In the genomic region with DNA sequence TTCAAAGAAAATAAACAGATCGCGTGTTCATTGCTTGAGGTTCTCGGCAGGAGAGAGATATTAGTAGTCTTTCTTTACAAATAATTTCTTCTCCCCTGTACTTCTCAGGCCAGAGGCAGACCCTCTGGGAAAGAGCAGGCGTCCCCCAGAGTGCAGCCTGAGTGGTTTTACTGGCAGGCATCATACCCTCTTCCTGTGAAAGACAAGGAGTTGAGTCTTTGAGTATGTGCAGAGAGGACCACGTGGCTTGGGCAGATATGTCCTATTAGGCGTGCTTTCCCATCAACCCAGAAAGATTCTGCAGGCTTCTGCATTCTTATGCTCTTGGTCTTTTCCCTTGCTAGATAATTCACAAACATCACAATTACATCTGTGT, we compare ENCODE assay signal across 26 mouse cellular contexts.
DNase-seq lines count a peak whose midpoint lies in the region; ATAC-seq and TF ChIP-seq lines count a peak whose summit lies in the region.
"Had no signal": no experiment of that assay in that cellular context is flagged by ENCODE, and none has a peak within 500 bp of the region (broad histone marks: within the 10 kb centered on the region; RNA-seq: fewer than 3 reads in every experiment).

No protein-coding gene starts in this region.

- H3K4me3 ChIP-seq in limb, embryonic 12.5 days (replicated peaks), result no peak overlapping the region
- no peak overlapping the region for H3K4me3 ChIP-seq in limb, embryonic 10.5 days
- no peak overlapping the region for H3K4me3 ChIP-seq in embryonic facial prominence, embryonic 15.5 days (replicated peaks)
- no peak overlapping the region for H3K4me3 ChIP-seq in limb, embryonic 14.5 days (replicated peaks; ENCODE audit: low read length)
- H3K4me3 ChIP-seq: forebrain, embryonic 10.5 days; forebrain, embryonic 13.5 days; gastrocnemius, adult 2 months; heart, embryonic 12.5 days; heart, embryonic 15.5 days; hindbrain, embryonic 10.5 days; hindbrain, embryonic 15.5 days had no signal

- peak overlapping the region; percentile 66 for H3K27ac ChIP-seq in limb, embryonic 12.5 days
- H3K27ac ChIP-seq in limb, embryonic 10.5 days, result no peak overlapping the region
- peak overlapping the region; percentile 90 for H3K27ac ChIP-seq in embryonic facial prominence, embryonic 15.5 days (replicated peaks)
- H3K27ac ChIP-seq in limb, embryonic 14.5 days (replicated peaks; ENCODE audit: low read depth, low read length), result peak overlapping the region; percentile 52
- H3K27ac ChIP-seq: forebrain, embryonic 10.5 days; forebrain, embryonic 13.5 days; gastrocnemius, adult 2 months; heart, embryonic 15.5 days; hindbrain, embryonic 10.5 days; hindbrain, embryonic 15.5 days had no signal

- no peaks in the 10 kb centered on the region for H3K27me3 ChIP-seq in limb, embryonic 12.5 days
- no peaks in the 10 kb centered on the region for H3K27me3 ChIP-seq in limb, embryonic 10.5 days (ENCODE audit: low read depth, poor library complexity, severe bottlenecking)
- H3K27me3 ChIP-seq in embryonic facial prominence, embryonic 15.5 days, result no peaks in the 10 kb centered on the region
- H3K27me3 ChIP-seq in limb, embryonic 14.5 days (ENCODE audit: control insufficient read depth, insufficient read depth, low read length), result no peaks in the 10 kb centered on the region
- H3K27me3 ChIP-seq: forebrain, embryonic 13.5 days; heart, embryonic 12.5 days; heart, embryonic 15.5 days; hindbrain, embryonic 15.5 days had no signal

- H3K4me2 ChIP-seq in limb, embryonic 12.5 days, result no peak overlapping the region
- no peak overlapping the region for H3K4me2 ChIP-seq in embryonic facial prominence, embryonic 15.5 days (replicated peaks)
- H3K4me2 ChIP-seq in limb, embryonic 14.5 days (replicated peaks; ENCODE audit: low read depth, low read length, severe bottlenecking), result no peak overlapping the region
- H3K4me2 ChIP-seq: forebrain, embryonic 13.5 days; heart, embryonic 12.5 days; heart, embryonic 15.5 days; hindbrain, embryonic 15.5 days had no signal

- no peaks in the 10 kb centered on the region for H3K9me3 ChIP-seq in limb, embryonic 12.5 days
- H3K9me3 ChIP-seq in limb, embryonic 10.5 days (replicated peaks), result no peaks in the 10 kb centered on the region
- H3K9me3 ChIP-seq in embryonic facial prominence, embryonic 15.5 days (replicated peaks), result no peaks in the 10 kb centered on the region
- no peaks in the 10 kb centered on the region for H3K9me3 ChIP-seq in limb, embryonic 14.5 days (ENCODE audit: control insufficient read depth, low read length)
- H3K9me3 ChIP-seq: forebrain, embryonic 10.5 days; forebrain, embryonic 13.5 days; heart, embryonic 12.5 days; heart, embryonic 15.5 days; hindbrain, embryonic 10.5 days; hindbrain, embryonic 15.5 days had no signal

- peaks cover 19% of the 10 kb centered on the region for H3K4me1 ChIP-seq in limb, embryonic 12.5 days (replicated peaks)
- H3K4me1 ChIP-seq in limb, embryonic 10.5 days, result peaks cover 7% of the 10 kb centered on the region; the same call in 1 of the 2 replicates
- H3K4me1 ChIP-seq in embryonic facial prominence, embryonic 15.5 days, result peaks cover 22% of the 10 kb centered on the region
- peaks cover 24% of the 10 kb centered on the region for H3K4me1 ChIP-seq in limb, embryonic 14.5 days (ENCODE audit: control insufficient read depth, insufficient read depth, low read length)
- H3K4me1 ChIP-seq: heart, embryonic 12.5 days; heart, embryonic 15.5 days; hindbrain, embryonic 10.5 days; hindbrain, embryonic 15.5 days had no signal

- no peak for TF ChIP-seq POLR2A in limb, embryonic 14.5 days (IDR thresholded peaks at IDR 0.05; ENCODE audit: borderline replicate concordance, extremely low read depth, insufficient read depth, insufficient read length)

- H3K9ac ChIP-seq in limb, embryonic 12.5 days (replicated peaks), result no peak overlapping the region
- H3K9ac ChIP-seq in embryonic facial prominence, embryonic 15.5 days, result no peak overlapping the region
- H3K9ac ChIP-seq in limb, embryonic 14.5 days (ENCODE audit: low read depth, low read length, severe bottlenecking), result no peak overlapping the region
- H3K9ac ChIP-seq: forebrain, embryonic 13.5 days; heart, embryonic 12.5 days; heart, embryonic 15.5 days; hindbrain, embryonic 15.5 days had no signal

- ATAC-seq in limb, embryonic 12.5 days (ENCODE audit: insufficient number of reproducible peaks, insufficient read depth, low FRiP score, low TSS enrichment, low read depth), result no peak
- peak; percentile 42 for ATAC-seq in embryonic facial prominence, embryonic 15.5 days (ENCODE audit: insufficient number of reproducible peaks, low FRiP score, low TSS enrichment, low read depth)
- 0 out of 2 replicates have a peak, but pooled peaks have one; percentile 13 for ATAC-seq in limb, embryonic 14.5 days (ENCODE audit: low FRiP score, low read depth)
- no peak for ATAC-seq in megakaryocyte-erythroid progenitor cell, adult 5-6 weeks (replicated peaks; ENCODE audit: low FRiP score, low TSS enrichment, poor library complexity, severe bottlenecking)
- ATAC-seq: CD4-positive, CD25-positive, alpha-beta regulatory T cell, adult 4 months; forebrain, embryonic 13.5 days; forebrain, embryonic 16.5 days; intestine, postnatal 0 days had no signal

- WGBS in limb, embryonic 12.5 days, result 72% methylated on average over 6 of the region's 6 CpGs
- 91% methylated on average over 6 of the region's 6 CpGs for WGBS in limb, embryonic 10.5 days
- 39% methylated on average over 6 of the region's 6 CpGs for WGBS in embryonic facial prominence, embryonic 15.5 days
- 56% methylated on average over 6 of the region's 6 CpGs for WGBS in limb, embryonic 14.5 days

- no peaks in the 10 kb centered on the region for H3K36me3 ChIP-seq in limb, embryonic 12.5 days
- no peaks in the 10 kb centered on the region for H3K36me3 ChIP-seq in limb, embryonic 10.5 days
- no peaks in the 10 kb centered on the region for H3K36me3 ChIP-seq in embryonic facial prominence, embryonic 15.5 days
- H3K36me3 ChIP-seq in limb, embryonic 14.5 days (ENCODE audit: control insufficient read depth, insufficient read depth, low read length), result no peaks in the 10 kb centered on the region
- H3K36me3 ChIP-seq: forebrain, embryonic 10.5 days; heart, embryonic 12.5 days; heart, embryonic 15.5 days; hindbrain, embryonic 10.5 days; hindbrain, embryonic 15.5 days had no signal

- DNase-seq in limb, embryonic 10.5 days (ENCODE audit: low spot score), result no peak
- no peak for DNase-seq in limb, embryonic 14.5 days (ENCODE audit: low spot score)
- no peak for DNase-seq in yolk sac, embryonic 10.5 days (ENCODE audit: low spot score)
- DNase-seq: adrenal gland, adult 2 months; adrenal gland, postnatal 14 days; cerebellum, adult 11 months; cerebellum, adult 8-10 months; cerebellum, postnatal 10 days; cerebellum, postnatal 36 days; gastrocnemius, adult 2 months; gastrocnemius, postnatal 14 days; heart, adult 11 months; heart, postnatal 10 days; heart, postnatal 36 days had no signal

Comparison
In these comparisons a context has a peak if more than half of its experiments do, and no peak if none do; other contexts are left out.
1. ATAC-seq: peak in embryonic facial prominence, embryonic 15.5 days (single experiment) and limb, embryonic 14.5 days (single experiment); none in limb, embryonic 12.5 days (single experiment) and megakaryocyte-erythroid progenitor cell, adult 5-6 weeks (single experiment).